Mouse (Mus musculus) brain, embryonic 14.5 days (tissue): Measurements from ENCODE around the gene Kctd12. TPM values are rescaled to one million over a fixed set of nuclear protein-coding genes. Genes with fewer than 3 reads are reported as not detected.

Source experiments
- DNase-seq: peaks from one replicate; pipeline ENCODE4 v3.0.0-alpha.2; 2011; ENCODE audit warnings: low read depth
- CTCF ChIP-seq: fragments of 200-500 bp; IDR thresholded peaks from 2 replicates; pipeline ENCODE4 v1.5.1; 2012; ENCODE audit warnings: inconsistent platforms, mild to moderate bottlenecking, moderate library complexity, borderline replicate concordance; ENCODE audit not compliant: insufficient read depth, insufficient read length; ENCODE audit errors: extremely low read depth
- POLR2A ChIP-seq: fragments of 200-500 bp; IDR thresholded peaks from 2 replicates; pipeline ENCODE4 v1.6.1; 2012; ENCODE audit warnings: mild to moderate bottlenecking, inconsistent platforms, borderline replicate concordance; ENCODE audit not compliant: poor library complexity, insufficient read depth, insufficient read length, severe bottlenecking; ENCODE audit errors: extremely low read depth
- polyA plus RNA-seq: library from polyadenylated mRNA; depleted of rRNA; stranded (reverse); fragments of >200 nt; gene quantifications from 2 replicates; pipeline ENCODE4 v1.2.3, GENCODE M21; 2012

Gene Kctd12
- polyA plus RNA-seq, 1 experiment, result 39.3 TPM

DNA sequence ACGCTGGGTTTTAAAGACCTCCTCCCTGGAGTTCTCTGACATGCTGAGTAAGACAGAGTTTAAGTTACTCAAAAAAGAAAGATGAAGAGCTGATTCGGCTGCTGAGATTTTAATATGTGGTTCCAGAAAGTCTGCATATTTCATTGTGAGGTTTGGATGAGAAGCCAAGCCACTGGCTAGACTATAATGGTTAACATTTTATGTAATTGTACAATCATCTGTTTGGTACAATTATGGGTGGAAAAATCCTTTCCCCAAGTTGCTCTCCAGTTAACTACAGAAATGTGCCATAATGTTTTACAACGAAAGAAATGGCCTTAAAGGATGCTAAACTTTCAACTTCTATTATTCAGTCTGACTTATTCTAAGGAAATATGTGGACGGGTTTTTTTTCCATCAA is 6.8 kb upstream of the Kctd12 start:
- TF ChIP-seq POLR2A (no peak), CTCF (no peak)
- DNase-seq, result no peak

DNA sequence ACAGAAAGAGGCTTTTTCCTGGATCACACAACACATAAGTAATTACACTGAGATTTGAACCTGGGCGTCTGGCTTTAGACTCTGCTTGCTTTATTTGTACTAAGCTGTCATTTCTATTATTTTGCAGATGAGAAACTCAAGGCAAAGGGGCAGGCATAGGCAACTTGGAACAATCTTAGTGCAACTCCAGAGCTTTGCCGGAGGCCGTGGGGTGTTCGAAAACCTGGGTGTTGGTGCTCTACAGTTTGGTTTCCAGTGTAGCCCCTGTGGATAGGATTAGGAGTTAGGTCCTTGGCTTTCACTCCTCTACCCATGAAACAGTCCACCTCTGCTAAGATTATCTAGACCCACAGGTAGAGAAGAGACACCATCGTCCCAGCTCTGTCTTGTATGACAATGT is 5.2 kb upstream of the Kctd12 start:
- DNase-seq, result no peak
- TF ChIP-seq POLR2A (no peak), CTCF (no peak)

DNA sequence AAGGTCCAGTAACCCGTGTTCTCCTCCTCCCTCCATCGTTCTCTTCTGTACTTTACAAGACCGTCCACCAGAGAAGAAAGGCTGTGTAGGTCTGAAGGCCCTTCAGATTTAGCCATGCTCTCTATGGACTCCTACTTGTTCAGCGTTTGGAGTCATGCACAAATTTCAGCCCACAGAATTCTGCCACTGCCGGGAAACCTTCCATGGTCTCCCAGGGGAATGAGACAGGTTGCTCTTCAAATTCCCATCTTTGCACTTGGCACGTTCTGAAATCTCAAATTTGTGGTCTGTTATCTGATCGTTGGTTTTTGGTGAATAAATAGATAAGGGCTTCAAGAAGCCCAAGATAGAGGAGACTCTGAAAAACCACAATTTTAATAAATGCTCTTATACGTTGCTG is 1.2 kb upstream of the Kctd12 start:
- no peak for DNase-seq
- TF ChIP-seq CTCF (no peak), POLR2A (no peak)

DNA sequence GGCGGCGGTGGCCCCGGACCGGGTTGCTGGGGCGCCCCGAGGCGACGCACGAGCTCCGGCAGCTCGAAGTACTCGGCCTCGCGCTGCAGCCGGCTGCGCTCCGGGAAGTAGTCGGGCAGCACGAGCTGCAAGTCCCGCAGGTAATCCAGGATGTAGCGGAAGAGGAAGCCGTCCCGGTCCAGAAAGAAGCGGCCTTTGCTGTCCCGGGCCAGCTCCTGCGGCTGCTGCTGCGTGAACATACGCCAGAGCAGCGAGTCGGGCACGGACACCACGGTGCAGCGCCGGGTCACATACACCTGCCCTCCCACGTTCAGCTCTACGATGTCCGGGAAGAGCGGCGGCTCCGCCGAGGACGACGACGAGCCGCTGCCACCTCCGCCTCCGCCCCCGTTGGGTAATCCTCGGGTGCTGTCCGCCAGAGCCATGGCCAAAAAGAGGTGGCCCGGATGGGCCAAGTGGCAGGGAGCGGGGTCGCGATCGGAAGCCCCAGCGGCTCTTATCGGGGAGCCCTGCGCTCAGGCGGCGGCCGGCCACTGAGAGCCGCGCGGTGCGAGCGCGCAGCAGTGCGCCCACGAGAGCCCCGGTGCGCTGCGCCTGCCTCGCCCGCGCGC is 316 bp downstream of the Kctd12 start:
- peak; percentile 97 for TF ChIP-seq POLR2A
- no peak for TF ChIP-seq CTCF
- DNase-seq, result peak; percentile 67

DNA sequence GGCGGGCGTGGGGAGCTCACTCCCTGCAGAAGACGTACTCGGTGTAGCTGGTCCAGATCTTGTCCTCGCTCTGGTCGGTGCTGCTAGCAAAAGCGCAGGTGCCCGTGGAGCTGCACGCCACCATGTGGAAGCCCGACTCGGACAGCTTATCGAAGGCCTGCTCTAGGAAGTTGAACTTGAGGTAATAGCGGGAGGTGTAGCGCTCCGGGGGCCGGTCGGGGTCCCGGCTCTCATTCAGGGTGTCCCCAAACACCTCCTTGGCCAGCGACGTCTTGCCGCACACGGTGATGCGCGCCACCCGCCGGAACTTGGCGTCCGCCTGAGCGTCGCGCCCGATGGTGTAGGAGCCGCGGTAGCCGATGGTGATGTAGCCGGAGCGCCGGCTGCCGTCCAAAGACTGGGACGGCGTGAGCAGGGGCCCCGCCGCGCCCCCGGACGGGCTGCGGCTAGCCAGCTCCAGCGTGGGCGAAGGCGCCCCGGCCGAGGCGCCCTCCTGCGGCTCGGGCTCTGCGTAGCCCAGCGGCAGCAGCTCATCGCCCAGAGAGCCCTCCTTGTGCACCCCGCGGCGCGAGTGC is 909 bp downstream of the Kctd12 start:
- TF ChIP-seq CTCF (peak; percentile 38; the same call in 1 of the 2 replicates), POLR2A (no peak)
- peak; percentile 86 for DNase-seq

DNA sequence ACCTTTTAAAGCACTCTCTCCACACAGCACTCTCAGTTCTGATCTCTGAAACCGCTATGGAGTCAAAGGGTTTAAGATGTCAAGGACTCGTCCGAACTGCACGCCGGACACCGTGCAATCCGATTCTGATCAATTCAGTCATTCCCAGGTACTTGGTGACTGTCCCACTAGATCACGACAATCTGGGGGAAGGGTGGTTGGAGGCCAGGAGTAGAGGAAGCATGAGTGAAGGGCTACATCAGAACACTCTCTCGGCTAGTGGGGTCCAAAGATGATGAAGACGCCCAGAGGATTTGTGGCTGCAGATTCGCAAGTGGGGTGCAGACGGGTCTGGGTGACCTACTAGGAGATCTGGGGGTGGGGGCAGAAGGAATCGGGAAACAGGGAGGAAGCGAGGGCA is 1.5 kb downstream of the Kctd12 start:
- no peak for TF ChIP-seq POLR2A
- no peak for TF ChIP-seq CTCF

DNA sequence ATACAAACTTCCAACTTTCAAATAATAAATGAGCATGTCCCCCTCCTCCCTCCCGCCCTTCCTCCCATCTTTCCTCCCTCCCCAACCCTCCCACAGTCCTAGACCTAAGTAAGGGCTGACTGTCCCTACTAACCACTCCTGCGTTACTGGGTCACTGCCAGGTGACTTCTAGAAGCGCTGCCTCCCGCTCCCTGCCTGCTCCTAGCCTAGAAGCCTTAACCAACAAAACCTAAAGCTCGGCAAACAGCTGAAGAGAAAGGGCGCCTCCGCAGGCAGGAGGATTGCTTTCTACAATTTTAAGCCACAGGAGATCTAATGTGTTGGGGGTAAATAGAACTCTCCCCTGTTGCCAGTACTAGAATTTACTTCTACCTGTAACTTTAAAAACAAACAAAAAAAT is 2.0 kb downstream of the Kctd12 start:
- TF ChIP-seq POLR2A (no peak), CTCF (peak; percentile 37; the same call in 1 of the 2 replicates)
- DNase-seq, result peak; percentile 57

More for the DNA sequence above, 1.5 kb downstream of the Kctd12 start:
- DNase-seq, result peak; percentile 26

DNA sequence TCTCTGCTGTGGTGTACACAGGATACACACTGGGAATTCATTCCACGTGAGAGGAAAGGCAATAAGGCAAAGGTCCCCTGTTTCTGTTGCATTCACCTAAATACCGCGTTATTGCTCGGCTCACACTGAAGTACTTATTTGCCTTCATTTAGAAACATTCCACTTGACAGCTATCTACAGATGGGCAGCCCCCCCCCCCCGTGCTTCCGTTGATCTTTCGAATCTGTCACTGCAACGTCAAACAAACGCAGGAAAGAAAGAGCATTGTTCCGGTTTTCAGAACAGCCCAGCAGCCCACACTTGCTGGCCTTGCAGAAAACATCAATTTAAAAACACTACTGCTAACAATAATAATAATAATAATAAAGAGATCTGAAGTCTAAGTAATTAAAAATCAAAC is 2.6 kb downstream of the Kctd12 start:
- DNase-seq, result peak; percentile 45
- TF ChIP-seq CTCF, result no peak

DNA sequence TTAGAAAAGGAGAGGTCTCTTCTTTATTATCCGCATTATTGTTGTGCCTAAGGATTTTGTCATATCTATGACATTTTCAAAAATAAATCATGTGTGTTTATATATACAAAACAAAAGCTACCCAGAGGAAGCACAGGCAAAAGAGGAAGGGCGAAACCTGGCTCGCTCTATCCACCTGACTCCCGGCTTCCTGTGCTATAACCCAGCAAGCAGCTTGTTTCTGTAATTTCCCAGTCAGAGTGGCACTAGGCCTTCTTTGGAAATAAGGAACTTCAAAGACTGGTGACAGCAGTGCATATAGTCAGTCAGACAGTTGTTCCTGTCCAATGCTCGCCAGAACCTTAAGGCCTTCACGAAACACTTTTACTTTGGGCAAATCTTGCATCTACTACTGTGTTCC is 6.6 kb downstream of the Kctd12 start:
- no peak for DNase-seq
- TF ChIP-seq CTCF, result no peak
- TF ChIP-seq POLR2A, result no peak

DNA sequence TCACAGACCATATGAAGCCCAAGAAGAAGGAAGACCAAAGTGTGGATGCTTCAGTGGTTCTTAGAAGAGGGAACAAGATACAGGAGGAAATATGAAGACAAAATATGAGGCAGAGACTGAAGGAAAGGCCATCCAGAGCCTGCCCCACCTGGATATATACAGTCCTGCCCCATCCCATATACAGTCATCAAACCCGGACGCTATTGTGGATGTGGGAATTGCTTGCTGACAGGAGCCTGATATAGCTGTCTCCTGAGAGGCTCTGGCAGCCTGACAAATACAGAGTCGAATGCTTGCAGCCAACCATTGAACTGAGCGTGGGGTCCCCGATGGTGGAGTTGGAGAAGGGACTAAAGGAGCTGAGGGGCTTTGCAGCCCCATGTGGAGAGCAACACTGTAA is 13.6 kb downstream of the Kctd12 start:
- TF ChIP-seq POLR2A (no peak), CTCF (no peak)
- DNase-seq, result no peak

DNA sequence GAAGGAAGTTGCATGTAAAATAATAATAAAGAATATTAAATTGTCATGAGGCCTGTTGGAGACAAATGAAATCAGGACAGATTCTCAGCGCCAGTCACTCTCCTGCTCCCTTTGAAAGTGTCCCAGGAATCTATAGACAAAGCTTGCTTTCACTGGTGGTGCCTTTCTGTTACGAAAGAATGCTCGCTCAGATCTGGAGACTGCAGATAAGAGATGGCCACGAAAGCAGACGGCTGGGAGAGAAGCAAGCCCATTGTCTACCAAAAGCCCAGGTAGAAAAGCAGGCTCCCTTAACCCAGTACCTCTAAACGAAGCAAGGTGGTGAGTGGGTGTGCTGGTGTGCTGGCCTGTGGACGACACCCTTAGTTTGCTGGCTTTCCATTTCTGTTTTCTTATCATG is 16.2 kb downstream of the Kctd12 start:
- DNase-seq, result no peak
- TF ChIP-seq POLR2A (no peak), CTCF (no peak)

DNA sequence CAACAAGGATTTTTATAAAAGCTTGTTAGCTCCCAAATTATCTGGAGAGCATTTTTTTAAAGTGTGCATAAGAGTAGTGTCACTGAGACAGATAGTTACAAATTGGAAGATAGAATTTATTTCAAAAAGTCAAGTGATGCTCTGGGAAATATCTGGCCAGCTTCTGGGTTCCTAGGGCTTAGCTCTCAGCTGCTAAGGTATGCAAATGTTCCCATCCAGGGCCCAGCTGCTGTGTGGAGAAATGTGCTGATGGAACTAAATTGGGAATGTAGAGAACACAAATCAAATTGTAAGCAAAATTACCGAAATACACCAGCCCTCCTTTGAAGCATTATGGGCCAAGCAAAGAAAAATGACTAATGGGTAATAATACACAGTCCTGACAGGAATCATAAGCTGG is 16.6 kb downstream of the Kctd12 start:
- no peak for DNase-seq
- TF ChIP-seq CTCF, result no peak
- no peak for TF ChIP-seq POLR2A

DNA sequence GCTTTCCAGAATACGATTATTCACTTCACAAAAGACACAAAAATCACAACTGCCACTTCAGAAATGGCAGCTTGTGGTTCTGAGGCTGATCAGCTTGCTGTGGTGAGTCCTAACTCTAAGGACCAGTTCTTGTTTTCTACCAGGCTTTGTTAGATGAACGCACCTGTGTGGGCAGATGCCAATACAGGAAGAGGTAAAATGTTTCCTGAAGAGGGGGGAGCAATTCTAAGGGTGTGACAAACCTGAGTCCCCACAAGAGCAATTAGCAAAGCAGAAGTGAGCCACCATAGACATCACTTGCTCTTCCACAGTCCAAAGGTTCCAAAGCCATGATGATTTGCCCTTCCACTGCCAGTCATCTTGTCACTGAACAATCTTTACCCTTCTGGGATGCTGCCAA is 20.4 kb downstream of the Kctd12 start:
- DNase-seq, result no peak

DNA sequence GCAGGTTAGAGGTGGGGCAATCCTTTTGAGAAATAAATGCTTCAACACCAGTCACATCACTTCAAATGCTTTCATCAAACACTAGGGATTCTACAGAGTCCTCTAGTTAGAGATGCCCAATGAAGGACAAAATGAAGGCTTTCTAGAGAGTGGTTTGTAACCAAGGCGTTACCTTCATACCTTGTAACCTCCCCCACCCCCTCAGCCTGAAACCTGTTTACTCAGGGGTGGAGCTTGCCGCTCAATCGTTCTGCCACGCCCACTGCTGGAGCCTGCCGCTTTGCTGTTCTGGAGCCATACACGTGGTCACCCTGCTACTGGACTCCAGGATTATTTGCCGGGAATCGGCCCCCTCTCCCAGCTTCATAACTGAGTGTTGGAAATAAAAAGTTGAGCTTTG is 28.9 kb downstream of the Kctd12 start:
- DNase-seq, result no peak
- TF ChIP-seq CTCF, result no peak
- TF ChIP-seq POLR2A, result no peak

More for the DNA sequence above, 20.4 kb downstream of the Kctd12 start:
- TF ChIP-seq POLR2A, result no peak
- no peak for TF ChIP-seq CTCF
